Mouse (Mus musculus) heart, adult 2 months (tissue): ENCODE data around the gene Zfp27. TPM values are rescaled to one million over a fixed set of nuclear protein-coding genes. Genes with fewer than 3 reads are reported as not detected.

ENCODE experiments used
- DNase-seq, 2 experiments: peaks; one replicate each; pipeline ENCODE4 v3.0.0; 2021
- H3K27ac ChIP-seq: fragments of 200-600 bp; 2 replicates; pipeline ENCODE4 v1.8.1; 2022
- H3K27me3 ChIP-seq: fragments of 200-500 bp; 2 replicates; pipeline ENCODE4 v1.6.1; 2012; ENCODE audit warnings: mild to moderate bottlenecking, low read length, inconsistent platforms, mixed read lengths; ENCODE audit not compliant: control insufficient read depth, insufficient read depth
- H3K36me3 ChIP-seq: fragments of 200-500 bp; 2 replicates; pipeline ENCODE4 v1.6.1; 2012; ENCODE audit warnings: low read length, inconsistent platforms; ENCODE audit not compliant: control insufficient read depth, insufficient read depth
- H3K4me1 ChIP-seq: fragments of 200-500 bp; 2 replicates; pipeline ENCODE4 v1.6.1; 2011; ENCODE audit warnings: low read length; ENCODE audit not compliant: control insufficient read depth, insufficient read depth
- H3K4me3 ChIP-seq: fragments of 200-600 bp; 2 replicates; pipeline ENCODE4 v1.8.1; 2022
- H3K79me2 ChIP-seq: fragments of 200-500 bp; replicated peaks from 2 replicates; pipeline ENCODE4 v1.6.1; 2012; ENCODE audit warnings: mild to moderate bottlenecking, inconsistent platforms, low read length, moderate library complexity, mixed read lengths; ENCODE audit not compliant: control insufficient read depth, insufficient read depth
- H3K9ac ChIP-seq: fragments of 200-500 bp; 2 replicates; pipeline ENCODE4 v1.6.1; 2012; ENCODE audit warnings: low read depth, mild to moderate bottlenecking, control low read depth, inconsistent platforms, low read length, mixed read lengths
- CTCF ChIP-seq: fragments of 200-600 bp; IDR thresholded peaks from 2 replicates; pipeline ENCODE4 v1.8.1; 2022; ENCODE audit warnings: antibody characterized with exemption, mild to moderate bottlenecking, moderate library complexity
- EP300 ChIP-seq: fragments of 200-500 bp; IDR thresholded peaks from 2 replicates; pipeline ENCODE4 v1.6.1; 2011; ENCODE audit warnings: low read depth, low read length, control low read depth; ENCODE audit not compliant: insufficient read depth
- POLR2A ChIP-seq: fragments of 200-500 bp; IDR thresholded peaks from 2 replicates; pipeline ENCODE4 v1.6.1; 2011; ENCODE audit warnings: mild to moderate bottlenecking, low read depth, low read length, control low read depth; ENCODE audit not compliant: insufficient read depth
- WGBS: fragments of 180-500 bp; shearing (Covaris S2); methylation state at CpG from one replicate; pipeline ENCODE4 v1.1.7; 2018; 5-methylcytosine and 5-hydroxymethylcytosine counted together
- intact Hi-C: fragments of 180-260 bp; cut with DNase I; formaldehyde crosslinking; loops from one replicate; pipeline ENCODE4 v1.15.1; 2025
- polyA plus RNA-seq: library from polyadenylated mRNA; depleted of rRNA; stranded (reverse); fragments of >200 nt; gene quantifications from 2 replicates; pipeline ENCODE4 v1.2.3, GENCODE M21; 2012
- total RNA-seq, 2 experiments: library from RNA; stranded (reverse); gene quantifications; 2 replicates each; pipeline ENCODE4 v1.2.3; 2021

Gene Zfp27
- total and polyA plus RNA-seq, 3 experiments: 3.6 to 8.4 (median 7.3) TPM

GRCm38 (mm10) chr7:29943720-29944119 is 37.3 kb upstream of the Zfp27 start:
- WGBS: 88% methylated on average over 2 of the region's 2 CpGs
- no peaks in the 10 kb centered on the region for H3K27me3 ChIP-seq
- intact Hi-C loops: no loop called here
- H3K9ac ChIP-seq: no peak overlapping the region
- no peaks in the 10 kb centered on the region for H3K4me1 ChIP-seq
- no peaks in the 10 kb centered on the region for H3K79me2 ChIP-seq
- no peak for DNase-seq
- no peak overlapping the region for H3K27ac ChIP-seq
- H3K36me3 ChIP-seq: no peaks in the 10 kb centered on the region
- TF ChIP-seq CTCF (no peak), POLR2A (no peak), EP300 (no peak)
- no peak overlapping the region for H3K4me3 ChIP-seq

DNA sequence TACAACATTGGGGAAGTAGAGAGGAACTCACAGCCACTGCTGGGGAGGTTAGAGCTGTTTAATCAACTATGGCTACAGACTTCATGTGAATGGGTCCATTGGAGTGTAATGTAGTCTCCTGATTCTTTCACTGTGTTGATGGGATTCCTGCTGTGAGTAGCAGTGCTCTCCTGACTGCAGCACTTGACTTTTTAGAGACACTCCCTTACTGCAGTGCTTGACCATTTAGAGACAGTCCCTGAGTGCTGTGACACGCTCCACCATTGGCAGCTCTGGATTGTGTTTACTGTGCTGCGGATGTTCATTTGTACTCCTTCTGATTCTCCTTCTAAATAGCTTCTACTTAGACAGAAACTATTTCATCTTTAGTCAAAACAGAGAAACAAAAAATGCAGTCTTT is 36.4 kb upstream of the Zfp27 start:
- no peak overlapping the region for H3K4me3 ChIP-seq
- no peak overlapping the region for H3K9ac ChIP-seq
- H3K36me3 ChIP-seq: no peaks in the 10 kb centered on the region
- 52% methylated on average over 2 of the region's 2 CpGs for WGBS
- no peaks in the 10 kb centered on the region for H3K4me1 ChIP-seq
- TF ChIP-seq EP300: no peak
- TF ChIP-seq POLR2A: no peak
- no peak for TF ChIP-seq CTCF
- intact Hi-C loops: no loop called here
- H3K27ac ChIP-seq: no peak overlapping the region
- H3K79me2 ChIP-seq: no peaks in the 10 kb centered on the region
- no peaks in the 10 kb centered on the region for H3K27me3 ChIP-seq
- no peak for DNase-seq

- Histone ChIP-seq H3K36me3 (no peaks in the 10 kb centered on the region), H3K4me3 (no peak overlapping the region), H3K27me3 (no peaks in the 10 kb centered on the region), H3K27ac (no peak overlapping the region), H3K79me2 (no peaks in the 10 kb centered on the region), H3K9ac (no peak overlapping the region), H3K4me1 (no peaks in the 10 kb centered on the region)
- no peak for DNase-seq
- 54% methylated on average over 11 of the region's 11 CpGs for WGBS
- no peak for TF ChIP-seq CTCF
- no peak for TF ChIP-seq POLR2A
- no peak for TF ChIP-seq EP300
- intact Hi-C loops: no loop called here
Observed at GRCm38 (mm10) chr7:29941027-29941426, 34.7 kb upstream of the Zfp27 start.

- H3K79me2 ChIP-seq: no peaks in the 10 kb centered on the region
- no peak overlapping the region for H3K27ac ChIP-seq
- H3K4me1 ChIP-seq: no peaks in the 10 kb centered on the region
- TF ChIP-seq CTCF (no peak), POLR2A (no peak), EP300 (no peak)
- no peak overlapping the region for H3K4me3 ChIP-seq
- no peak for DNase-seq
- intact Hi-C loops: no loop called here
- H3K27me3 ChIP-seq: no peaks in the 10 kb centered on the region
- no peaks in the 10 kb centered on the region; the same call in 1 of the 2 replicates for H3K36me3 ChIP-seq
- no peak overlapping the region for H3K9ac ChIP-seq
- WGBS: 87% methylated on average over 6 of the region's 6 CpGs
Observed at GRCm38 (mm10) chr7:29938856-29939255, 32.5 kb upstream of the Zfp27 start.

- H3K27ac ChIP-seq: no peak overlapping the region
- TF ChIP-seq CTCF: no peak
- no peak for TF ChIP-seq POLR2A
- no peak for TF ChIP-seq EP300
- intact Hi-C loops: no loop called here
- no peak for DNase-seq
- no peak overlapping the region for H3K9ac ChIP-seq
- peaks cover 2% of the 10 kb centered on the region for H3K36me3 ChIP-seq
- H3K4me3 ChIP-seq: no peak overlapping the region
- H3K4me1 ChIP-seq: peaks cover 1% of the 10 kb centered on the region; the same call in 1 of the 2 replicates
- 76% methylated on average over 2 of the region's 2 CpGs for WGBS
- no peaks in the 10 kb centered on the region for H3K27me3 ChIP-seq
- H3K79me2 ChIP-seq: no peaks in the 10 kb centered on the region
Observed at GRCm38 (mm10) chr7:29922780-29923179, 16.4 kb upstream of the Zfp27 start.

DNA sequence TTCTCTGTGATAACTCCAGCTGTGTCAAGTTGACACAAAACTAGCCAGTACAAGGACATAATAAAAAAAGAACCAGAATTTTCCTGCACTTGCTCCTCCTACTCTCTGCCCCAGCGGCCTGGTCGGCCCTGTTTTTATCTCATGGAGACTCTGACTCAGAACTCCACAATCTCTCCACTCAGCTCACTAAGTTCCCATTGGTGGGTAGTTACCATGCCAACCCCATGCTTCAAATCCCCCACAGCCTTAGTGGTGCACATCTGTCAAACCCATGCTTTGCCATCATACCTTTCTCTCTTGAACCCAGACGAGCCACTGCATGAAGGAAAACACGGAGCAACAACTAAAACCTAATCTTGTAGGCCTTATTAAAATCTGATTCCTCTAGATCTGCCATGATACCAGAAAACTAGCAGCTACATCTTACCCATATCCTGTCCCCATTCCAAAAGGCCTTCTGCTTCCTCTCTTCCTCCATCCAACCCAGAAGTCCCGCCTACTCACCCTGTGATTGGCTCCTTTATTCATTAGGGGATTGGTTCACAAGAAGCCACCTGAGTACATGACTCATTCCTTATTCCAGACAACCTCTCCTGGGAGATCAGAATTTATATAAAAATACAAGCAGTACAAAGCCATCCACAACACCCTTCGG is 15.2 kb upstream of the Zfp27 start:
- Histone ChIP-seq H3K4me3 (no peak overlapping the region), H3K4me1 (peaks cover 3% of the 10 kb centered on the region), H3K9ac (no peak overlapping the region), H3K36me3 (peaks cover 2% of the 10 kb centered on the region), H3K27ac (no peak overlapping the region), H3K79me2 (no peaks in the 10 kb centered on the region), H3K27me3 (no peaks in the 10 kb centered on the region)
- TF ChIP-seq POLR2A (no peak), CTCF (no peak), EP300 (no peak)
- DNase-seq: no peak
- WGBS: 58% methylated on average over 6 of the region's 6 CpGs
- intact Hi-C loops: no loop called here
